Comparison of ENCODE assay signal across 26 mouse cellular contexts in genomic region chr4:45550970-45551369, GRCm38 (mm10). TPM values are rescaled to one million over a fixed set of nuclear protein-coding genes. Genes with fewer than 3 reads are reported as not detected.
DNase-seq lines count a peak whose midpoint lies in the region; ATAC-seq and TF ChIP-seq lines count a peak whose summit lies in the region.
"Had no signal": no experiment of that assay in that cellular context is flagged by ENCODE, and none has a peak within 500 bp of the region (broad histone marks: within the 10 kb centered on the region; RNA-seq: fewer than 3 reads in every experiment).

No protein-coding gene starts in this region.

- H3K4me3 ChIP-seq in embryonic facial prominence, embryonic 14.5 days (ENCODE audit: low read depth, low read length): no peak overlapping the region
- no peak overlapping the region for H3K4me3 ChIP-seq in embryonic facial prominence, embryonic 10.5 days
- H3K4me3 ChIP-seq in forebrain, embryonic 12.5 days (replicated peaks): no peak overlapping the region
- no peak overlapping the region for H3K4me3 ChIP-seq in forebrain, postnatal 0 days (ENCODE audit: low read depth, low read length)
- H3K4me3 ChIP-seq in midbrain, embryonic 12.5 days: no peak overlapping the region
- no peak overlapping the region for H3K4me3 ChIP-seq in midbrain, embryonic 10.5 days
- H3K4me3 ChIP-seq: embryonic facial prominence, embryonic 12.5 days; erythroblast, embryonic 14.5 days; gastrocnemius, adult 2 months; hindbrain, embryonic 12.5 days; hindbrain, embryonic 15.5 days had no signal

- H3K4me2 ChIP-seq in embryonic facial prominence, embryonic 14.5 days (ENCODE audit: low read depth, low read length): no peak overlapping the region
- no peak overlapping the region for H3K4me2 ChIP-seq in forebrain, embryonic 12.5 days
- no peak overlapping the region for H3K4me2 ChIP-seq in forebrain, postnatal 0 days (ENCODE audit: low read depth)
- no peak overlapping the region for H3K4me2 ChIP-seq in midbrain, embryonic 12.5 days (replicated peaks)
- H3K4me2 ChIP-seq: embryonic facial prominence, embryonic 12.5 days; heart, embryonic 11.5 days; hindbrain, embryonic 12.5 days; hindbrain, embryonic 15.5 days had no signal

- 53% methylated on average over 2 of the region's 2 CpGs for WGBS in embryonic facial prominence, embryonic 14.5 days
- 62% methylated on average over 2 of the region's 2 CpGs for WGBS in embryonic facial prominence, embryonic 10.5 days
- WGBS in forebrain, embryonic 12.5 days: 5% methylated on average over 2 of the region's 2 CpGs
- 10% methylated on average over 2 of the region's 2 CpGs for WGBS in forebrain, postnatal 0 days
- 28% methylated on average over 2 of the region's 2 CpGs for WGBS in midbrain, embryonic 12.5 days
- 46% methylated on average over 2 of the region's 2 CpGs for WGBS in midbrain, embryonic 10.5 days

- no peak overlapping the region for H3K9ac ChIP-seq in embryonic facial prominence, embryonic 14.5 days (ENCODE audit: low read depth, low read length)
- H3K9ac ChIP-seq in forebrain, embryonic 12.5 days: no peak overlapping the region
- no peak overlapping the region for H3K9ac ChIP-seq in forebrain, postnatal 0 days
- H3K9ac ChIP-seq in midbrain, embryonic 12.5 days (replicated peaks): no peak overlapping the region
- H3K9ac ChIP-seq: embryonic facial prominence, embryonic 12.5 days; hindbrain, embryonic 12.5 days; hindbrain, embryonic 15.5 days had no signal

- no peaks in the 10 kb centered on the region for H3K36me3 ChIP-seq in embryonic facial prominence, embryonic 14.5 days (ENCODE audit: control insufficient read depth, insufficient read depth, low read length)
- no peaks in the 10 kb centered on the region for H3K36me3 ChIP-seq in embryonic facial prominence, embryonic 10.5 days (replicated peaks)
- H3K36me3 ChIP-seq in forebrain, embryonic 12.5 days (replicated peaks): no peaks in the 10 kb centered on the region
- no peaks in the 10 kb centered on the region for H3K36me3 ChIP-seq in forebrain, postnatal 0 days (ENCODE audit: insufficient read depth)
- no peaks in the 10 kb centered on the region for H3K36me3 ChIP-seq in midbrain, embryonic 12.5 days
- no peaks in the 10 kb centered on the region for H3K36me3 ChIP-seq in midbrain, embryonic 10.5 days
- H3K36me3 ChIP-seq: embryonic facial prominence, embryonic 12.5 days; G1E; hindbrain, embryonic 12.5 days; hindbrain, embryonic 15.5 days had no signal

- no peaks in the 10 kb centered on the region for H3K9me3 ChIP-seq in embryonic facial prominence, embryonic 14.5 days (ENCODE audit: control insufficient read depth, low read length)
- no peaks in the 10 kb centered on the region for H3K9me3 ChIP-seq in embryonic facial prominence, embryonic 10.5 days
- H3K9me3 ChIP-seq in forebrain, embryonic 12.5 days: no peaks in the 10 kb centered on the region
- no peaks in the 10 kb centered on the region for H3K9me3 ChIP-seq in forebrain, postnatal 0 days (ENCODE audit: low read length)
- no peaks in the 10 kb centered on the region for H3K9me3 ChIP-seq in midbrain, embryonic 12.5 days
- no peaks in the 10 kb centered on the region for H3K9me3 ChIP-seq in midbrain, embryonic 10.5 days (replicated peaks)
- H3K9me3 ChIP-seq: embryonic facial prominence, embryonic 12.5 days; G1E; hindbrain, embryonic 12.5 days; hindbrain, embryonic 15.5 days had no signal

- no peak overlapping the region for H3K27ac ChIP-seq in embryonic facial prominence, embryonic 14.5 days (replicated peaks; ENCODE audit: low read depth, low read length)
- H3K27ac ChIP-seq in embryonic facial prominence, embryonic 10.5 days (replicated peaks): no peak overlapping the region
- peak overlapping the region; percentile 37; the same call in 1 of the 2 replicates for H3K27ac ChIP-seq in forebrain, embryonic 12.5 days
- H3K27ac ChIP-seq in forebrain, postnatal 0 days (ENCODE audit: low read depth, low read length): no peak overlapping the region
- H3K27ac ChIP-seq in midbrain, embryonic 12.5 days (replicated peaks): no peak overlapping the region
- H3K27ac ChIP-seq in midbrain, embryonic 10.5 days (replicated peaks): no peak overlapping the region
- H3K27ac ChIP-seq: embryonic facial prominence, embryonic 12.5 days; gastrocnemius, adult 2 months; hindbrain, embryonic 12.5 days; hindbrain, embryonic 15.5 days had no signal

- no peaks in the 10 kb centered on the region for H3K27me3 ChIP-seq in embryonic facial prominence, embryonic 14.5 days (replicated peaks; ENCODE audit: control insufficient read depth, insufficient read depth, low read length)
- H3K27me3 ChIP-seq in embryonic facial prominence, embryonic 10.5 days (replicated peaks; ENCODE audit: low read depth, poor library complexity, severe bottlenecking): no peaks in the 10 kb centered on the region; the same call in 1 of the 2 replicates
- H3K27me3 ChIP-seq in forebrain, embryonic 12.5 days: no peaks in the 10 kb centered on the region
- no peaks in the 10 kb centered on the region for H3K27me3 ChIP-seq in forebrain, postnatal 0 days (ENCODE audit: insufficient read depth, low read length)
- 0 out of 2 replicates have a peak, but pooled peaks cover 6% of the 10 kb centered on the region for H3K27me3 ChIP-seq in midbrain, embryonic 12.5 days
- peaks cover 4% of the 10 kb centered on the region; the same call in 1 of the 2 replicates for H3K27me3 ChIP-seq in midbrain, embryonic 10.5 days (ENCODE audit: low read depth, poor library complexity, severe bottlenecking)
- H3K27me3 ChIP-seq: CH12.LX; embryonic facial prominence, embryonic 12.5 days; hindbrain, embryonic 15.5 days; Patski had no signal

- no peak for TF ChIP-seq POLR2A in brain, embryonic 14.5 days (IDR thresholded peaks at IDR 0.05; ENCODE audit: borderline replicate concordance, extremely low read depth, insufficient read depth, insufficient read length, poor library complexity, severe bottlenecking)

- H3K4me1 ChIP-seq in embryonic facial prominence, embryonic 14.5 days (ENCODE audit: control insufficient read depth, insufficient read depth, low read length): no peaks in the 10 kb centered on the region
- 0 out of 2 replicates have a peak, but pooled peaks cover 14% of the 10 kb centered on the region for H3K4me1 ChIP-seq in embryonic facial prominence, embryonic 10.5 days
- peaks cover 25% of the 10 kb centered on the region for H3K4me1 ChIP-seq in forebrain, embryonic 12.5 days
- H3K4me1 ChIP-seq in forebrain, postnatal 0 days (ENCODE audit: insufficient read depth): no peaks in the 10 kb centered on the region
- peaks cover 19% of the 10 kb centered on the region for H3K4me1 ChIP-seq in midbrain, embryonic 12.5 days
- peaks cover 20% of the 10 kb centered on the region for H3K4me1 ChIP-seq in midbrain, embryonic 10.5 days
- H3K4me1 ChIP-seq: embryonic facial prominence, embryonic 12.5 days; hindbrain, embryonic 12.5 days; hindbrain, embryonic 15.5 days had no signal

- TF ChIP-seq CTCF in forebrain, postnatal 0 days (IDR thresholded peaks at IDR 0.05; ENCODE audit: low read depth): no peak
- no peak for TF ChIP-seq CTCF in brain, embryonic 14.5 days (IDR thresholded peaks at IDR 0.05; ENCODE audit: borderline replicate concordance, extremely low read depth, insufficient read depth, insufficient read length)

- peak; percentile 38 for DNase-seq in embryonic facial prominence, embryonic 14.5 days (ENCODE audit: low spot score)
- DNase-seq in embryonic facial prominence, embryonic 10.5 days (ENCODE audit: low spot score): no peak
- no peak for DNase-seq in forebrain, postnatal 0 days
- no peak for DNase-seq in midbrain, embryonic 10.5 days (ENCODE audit: low spot score)
- peak; percentile 59 for DNase-seq in brain, embryonic 14.5 days (ENCODE audit: low read depth)
- DNase-seq: adrenal gland, postnatal 10 days; adrenal gland, postnatal 36 days; B cell, adult 2 months; cerebellum, adult 11 months; cerebellum, adult 2 months; cerebellum, adult 9-11 months; cerebellum, postnatal 25 days; gastrocnemius, adult 2 months; gastrocnemius, postnatal 14 days; heart, adult 11 months had no signal

- no peak; the same call in 1 of the 2 replicates for ATAC-seq in embryonic facial prominence, embryonic 14.5 days (ENCODE audit: low read depth)
- ATAC-seq in forebrain, embryonic 12.5 days (ENCODE audit: low FRiP score): 0 out of 2 replicates have a peak, but pooled peaks have one; percentile 39
- ATAC-seq in forebrain, postnatal 0 days: no peak
- ATAC-seq in midbrain, embryonic 12.5 days (ENCODE audit: low FRiP score, low read depth): peak; percentile 44; the same call in 1 of the 2 replicates
- ATAC-seq: intestine, postnatal 0 days; Patski had no signal

RNA-seq across cellular contexts. Expression of gene Shb, which starts 18.7 kb away (rescaled TPM):
- 9.7 and 11.3 TPM in 2 replicates for polyA plus RNA-seq in embryonic facial prominence, embryonic 14.5 days (2014; fragmentation: Nextera tagmentation; extraction: Ambion mirVana)
- 3.9 and 4.9 TPM in 2 replicates for polyA plus RNA-seq in embryonic facial prominence, embryonic 10.5 days (2016; fragmentation: Nextera tagmentation; extraction: Ambion mirVana)
- polyA plus RNA-seq in forebrain, embryonic 12.5 days (2016; fragmentation: Nextera tagmentation; extraction: Ambion mirVana): 10.4 and 13.6 TPM in 2 replicates
- total RNA-seq in forebrain, postnatal 0 days (2014; rRNA removed): 26.7 and 32.6 TPM in 2 replicates
- 8.5 and 8.6 TPM in 2 replicates for polyA plus RNA-seq in forebrain, postnatal 0 days (2015; fragmentation: Nextera tagmentation; extraction: Ambion mirVana)
- polyA plus RNA-seq in midbrain, embryonic 12.5 days (2016; fragmentation: Nextera tagmentation; extraction: Ambion mirVana): 4.9 and 5.8 TPM in 2 replicates
- polyA plus RNA-seq in midbrain, embryonic 10.5 days (2016; fragmentation: Nextera tagmentation; extraction: Ambion mirVana): 1.2 and 2.5 TPM in 2 replicates
- 36.4 and 47.2 TPM in 2 replicates for polyA plus RNA-seq in brain, embryonic 14.5 days (2012; rRNA removed)
- total RNA-seq: G1E had no signal
- polyA plus RNA-seq: G1E had no signal

Comparison
In these comparisons a context has a peak if more than half of its experiments do, and no peak if none do; other contexts are left out.
1. ATAC-seq: peak in forebrain, embryonic 12.5 days (single experiment) and midbrain, embryonic 12.5 days (single experiment); none in embryonic facial prominence, embryonic 14.5 days (single experiment) and forebrain, postnatal 0 days (single experiment).
2. DNase-seq: peak in embryonic facial prominence, embryonic 14.5 days (single experiment) and brain, embryonic 14.5 days (single experiment); none in embryonic facial prominence, embryonic 10.5 days (single experiment), forebrain, postnatal 0 days (single experiment) and midbrain, embryonic 10.5 days (single experiment).